Mouse (Mus musculus) neural tube, embryonic 14.5 days (tissue): ENCODE data around the gene Cwc22. TPM values are rescaled to one million over a fixed set of nuclear protein-coding genes. Genes with fewer than 3 reads are reported as not detected.

ENCODE experiments used
- ATAC-seq: fragments of 200-750 bp; cut with Nextera tagmentation; 2 replicates; pipeline ENCODE4 v1.8.0; 2017; ENCODE audit warnings: low read depth, mild to moderate bottlenecking, moderate TSS enrichment, moderate library complexity
- H3K27ac ChIP-seq: fragments of 300-500 bp; sonication (generic); 2 replicates; pipeline ENCODE4 v1.5.1; 2014; ENCODE audit warnings: low read depth, mild to moderate bottlenecking, control low read depth, low read length, moderate library complexity, mixed read lengths
- H3K27me3 ChIP-seq: fragments of 300-500 bp; sonication (generic); 2 replicates; pipeline ENCODE4 v1.6.1; 2014; ENCODE audit warnings: low read length; ENCODE audit not compliant: control insufficient read depth, insufficient read depth
- H3K36me3 ChIP-seq: fragments of 300-500 bp; sonication (generic); 2 replicates; pipeline ENCODE4 v1.6.1; 2014; ENCODE audit warnings: low read length, mixed read lengths; ENCODE audit not compliant: control insufficient read depth, insufficient read depth
- H3K4me1 ChIP-seq: fragments of 300-500 bp; sonication (generic); 2 replicates; pipeline ENCODE4 v1.6.1; 2014; ENCODE audit warnings: low read length; ENCODE audit not compliant: control insufficient read depth, insufficient read depth
- H3K4me2 ChIP-seq: fragments of 300-500 bp; sonication (generic); 2 replicates; pipeline ENCODE4 v1.6.1; 2014; ENCODE audit warnings: mild to moderate bottlenecking, low read depth, low read length, control low read depth
- H3K4me3 ChIP-seq: fragments of 300-500 bp; sonication (generic); 2 replicates; pipeline ENCODE4 v1.5.1; 2014; ENCODE audit warnings: low read depth, low read length, control low read depth, mixed read lengths
- H3K9ac ChIP-seq: fragments of 300-500 bp; sonication (generic); replicated peaks from 2 replicates; pipeline ENCODE4 v1.6.1; 2014; ENCODE audit warnings: low read depth, mild to moderate bottlenecking, control low read depth, low read length, mixed read lengths
- H3K9me3 ChIP-seq: fragments of 300-500 bp; sonication (generic); 2 replicates; pipeline ENCODE4 v1.6.1; 2016; ENCODE audit warnings: low read length; ENCODE audit not compliant: control insufficient read depth
- WGBS: fragments of 180-500 bp; shearing (Covaris S2); extraction: QIAGEN DNeasy Blood & Tissue Kit; methylation state at CpG from one replicate; pipeline ENCODE4 v1.1.7; 2014; 5-methylcytosine and 5-hydroxymethylcytosine counted together
- polyA plus RNA-seq: library from polyadenylated mRNA; unstranded; fragments of >200 nt; fragmentation: Nextera tagmentation; extraction: Ambion mirVana; gene quantifications from 2 replicates; pipeline ENCODE4 v1.2.1, GENCODE M21; 2014

Cwc22 gene
- polyA plus RNA-seq, 1 experiment from 2014 or later, result 17.3 TPM

DNA sequence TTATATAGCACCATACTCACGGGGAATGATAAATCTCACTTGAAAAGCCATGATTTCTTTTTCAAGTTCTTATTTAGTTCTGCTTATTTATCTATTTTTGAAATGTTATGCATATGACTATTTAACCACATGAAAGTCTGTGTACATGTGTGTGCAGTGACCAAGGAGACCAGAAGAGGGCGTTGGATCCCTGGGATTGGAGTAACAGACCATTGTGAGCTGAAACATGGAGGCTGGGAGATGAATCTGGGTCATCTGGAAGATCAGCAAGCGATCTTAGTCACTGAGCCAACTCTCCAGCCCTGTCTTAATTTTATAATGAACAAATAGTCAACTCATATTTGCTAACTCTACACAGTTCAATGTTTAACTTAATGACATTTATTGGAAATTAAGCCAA is 110.4 kb downstream of the Cwc22 start:
- H3K36me3 ChIP-seq, result no peaks in the 10 kb centered on the region
- no peak overlapping the region for H3K4me2 ChIP-seq
- no peak overlapping the region for H3K27ac ChIP-seq
- H3K4me3 ChIP-seq, result no peak overlapping the region
- WGBS, result 63% methylated on average over 3 of the region's 3 CpGs
- no peaks in the 10 kb centered on the region for H3K4me1 ChIP-seq
- H3K27me3 ChIP-seq, result no peaks in the 10 kb centered on the region
- ATAC-seq, result no peak
- H3K9ac ChIP-seq, result no peak overlapping the region
- H3K9me3 ChIP-seq, result no peaks in the 10 kb centered on the region

Other genes with a start within 250 kb of the Cwc22 start
- 15.9 and 18.4 TPM in 2 replicates for gene Zfp385b, start 126.7 kb downstream of the Cwc22 start, polyA plus RNA-seq